Mouse (Mus musculus) embryo, embryonic 9.5 days (tissue): ENCODE results near the gene Tcea2.

Experiments used
- DNase-seq: peaks from one replicate; pipeline ENCODE4 v3.0.0-alpha.2; 2017; ENCODE audit errors: extremely low spot score

Gene Tcea2

GRCm38 (mm10) chr2:181679951-181680715, at the start of gene Tcea2:
Gene Tcea2 (plus strand): TSS chr2:181680310.
- peak; percentile 76 for DNase-seq

- DNase-seq = no peak
Measured at GRCm38 (mm10) chr2:181632624-181633023, 47.5 kb upstream of the Tcea2 start.

- DNase-seq = no peak
Measured at GRCm38 (mm10) chr2:181635865-181636264, 44.2 kb upstream of the Tcea2 start.

- peak; percentile 39 for DNase-seq
Measured at GRCm38 (mm10) chr2:181644361-181644760, 35.7 kb upstream of the Tcea2 start.

GRCm38 (mm10) chr2:181645666-181646065, 34.4 kb upstream of the Tcea2 start:
- no peak for DNase-seq

- DNase-seq = no peak
Measured at GRCm38 (mm10) chr2:181646626-181647472, 33.3 kb upstream of the Tcea2 start.

- no peak for DNase-seq
Measured at GRCm38 (mm10) chr2:181648926-181649325, 31.2 kb upstream of the Tcea2 start.

GRCm38 (mm10) chr2:181653065-181653464, 27.0 kb upstream of the Tcea2 start:
- DNase-seq = no peak

- DNase-seq = no peak
Measured at GRCm38 (mm10) chr2:181653523-181653922, 26.6 kb upstream of the Tcea2 start.

- no peak for DNase-seq
Measured at GRCm38 (mm10) chr2:181656734-181657133, 23.4 kb upstream of the Tcea2 start, which contains the start of gene Gm29797. Gene Gm29797 (plus strand): TSS chr2:181657034.

- no peak for DNase-seq
Measured at GRCm38 (mm10) chr2:181657441-181657840, 22.7 kb upstream of the Tcea2 start.

GRCm38 (mm10) chr2:181658528-181658927, 21.6 kb upstream of the Tcea2 start:
- no peak for DNase-seq

- DNase-seq = peak; percentile 52
Measured at GRCm38 (mm10) chr2:181658930-181659555, 21.1 kb upstream of the Tcea2 start.

- DNase-seq = peak; percentile 76
Measured at GRCm38 (mm10) chr2:181659609-181660055, 20.5 kb upstream of the Tcea2 start.

- no peak for DNase-seq
Measured at GRCm38 (mm10) chr2:181662620-181663297, 17.4 kb upstream of the Tcea2 start.

- DNase-seq = no peak
Measured at GRCm38 (mm10) chr2:181663298-181663630, 16.8 kb upstream of the Tcea2 start.

GRCm38 (mm10) chr2:181670285-181670912, 9.7 kb upstream of the Tcea2 start:
- DNase-seq = no peak

GRCm38 (mm10) chr2:181670913-181671311, 9.2 kb upstream of the Tcea2 start:
- DNase-seq = no peak

GRCm38 (mm10) chr2:181671326-181671725, 8.8 kb upstream of the Tcea2 start, which contains the start of gene Sox18:
Gene Sox18 (minus strand): TSS chr2:181671640.
- peak; percentile 40 for DNase-seq

- no peak for DNase-seq
Measured at GRCm38 (mm10) chr2:181671984-181672383, 8.1 kb upstream of the Tcea2 start.

- no peak for DNase-seq
Measured at GRCm38 (mm10) chr2:181673501-181673900, 6.6 kb upstream of the Tcea2 start.
